Mouse (Mus musculus): ENCODE data around the gene Lgi2.

Lgi2 gene

GRCm38 (mm10) chr5:52565813-52566531 lies at the start of gene Lgi2:
Gene Lgi2, minus strand, starts transcription at chr5:52566462.
- DNase-seq = peak; percentile 43 to 60

DNA sequence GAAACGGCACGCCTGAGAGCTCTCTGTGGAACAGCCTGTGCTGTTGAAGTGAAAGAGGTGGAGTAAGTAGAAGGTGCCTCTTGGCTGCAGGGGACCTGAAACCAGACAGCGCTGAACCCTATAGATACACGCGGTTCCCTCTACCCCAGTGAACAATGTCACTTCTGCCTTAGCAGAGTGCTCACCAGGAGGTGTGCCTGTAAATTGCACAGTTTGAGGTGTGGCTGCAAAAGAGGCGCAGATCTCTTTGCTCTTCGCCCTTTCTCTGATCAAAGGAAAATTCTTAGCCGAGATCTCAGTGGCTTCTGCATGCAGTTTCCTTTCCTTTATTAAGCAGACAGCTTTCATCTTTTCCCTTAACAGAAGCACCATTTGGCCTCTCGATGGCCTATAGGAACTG lies 49.2 kb upstream of the Lgi2 start:
- DNase-seq = no peak

DNA sequence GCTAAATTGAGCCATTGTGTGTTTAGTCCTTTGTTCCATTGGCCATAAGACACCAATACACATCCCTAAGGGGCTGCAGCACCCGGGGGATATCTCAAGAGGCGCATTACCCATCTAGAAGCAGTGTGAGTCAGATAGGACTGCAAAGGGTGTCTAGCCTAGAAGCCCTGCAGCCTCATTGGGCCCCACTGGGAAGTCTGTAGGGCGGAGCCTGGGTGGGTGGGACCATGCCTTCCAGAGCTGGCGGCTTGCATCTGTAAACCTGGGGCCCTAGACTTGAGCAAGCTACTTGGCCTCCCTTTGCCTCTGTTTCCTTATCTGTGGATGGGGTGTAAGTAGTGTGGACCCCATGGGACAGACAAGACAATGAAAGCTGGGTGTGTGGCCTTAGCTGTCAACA lies 48.4 kb upstream of the Lgi2 start:
- no peak for DNase-seq

DNA sequence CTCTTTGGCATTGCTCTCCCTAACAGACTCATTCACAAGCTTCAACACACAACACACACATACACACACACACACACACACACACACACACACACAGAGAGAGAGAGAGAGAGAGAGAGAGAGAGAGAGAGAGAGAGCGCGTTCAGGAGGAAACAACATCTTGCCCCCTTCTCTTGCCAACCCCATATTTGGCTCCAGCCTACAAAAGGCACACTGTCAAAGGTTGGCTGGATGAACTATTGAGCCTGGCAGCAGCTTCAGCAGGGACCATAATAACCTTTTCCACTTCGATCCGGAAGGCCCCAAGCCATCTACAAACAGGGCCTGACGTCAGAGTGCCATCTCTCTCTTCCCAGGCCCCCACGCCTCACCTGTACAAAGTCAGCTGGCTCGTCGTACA lies 46.5 kb upstream of the Lgi2 start:
- no peak for DNase-seq

DNA sequence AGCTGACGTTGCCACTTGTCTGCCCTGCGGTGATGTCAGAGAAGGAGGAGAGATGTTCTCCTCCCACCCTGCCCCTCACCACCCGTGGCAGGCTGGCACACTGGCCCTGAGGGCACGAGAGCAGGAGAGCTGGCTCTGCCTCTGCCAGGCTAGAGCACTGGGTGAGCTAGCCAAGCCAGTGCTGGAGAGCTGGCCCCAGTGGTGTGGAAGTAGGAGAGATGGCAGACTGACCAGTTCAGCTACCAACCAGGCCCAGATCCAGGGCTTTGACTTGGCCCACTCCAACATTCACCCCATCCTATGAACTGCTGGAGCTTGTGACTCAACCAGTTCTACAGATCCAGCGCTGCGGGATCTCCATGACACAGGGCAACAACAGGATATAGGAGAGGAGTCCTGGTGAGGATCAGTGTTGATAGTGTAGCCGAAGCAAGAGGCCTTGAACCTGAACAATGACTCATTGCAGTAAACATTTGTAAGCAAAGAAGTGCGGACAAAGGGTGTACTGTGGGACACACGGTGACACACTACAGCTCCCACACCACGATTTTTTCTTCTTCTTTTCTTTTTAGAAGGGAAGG lies 45.1 kb upstream of the Lgi2 start:
- no peak for DNase-seq

- DNase-seq = no peak
These were observed 44.0 kb upstream of the Lgi2 start for GRCm38 (mm10) chr5:52610306-52610705.

DNA sequence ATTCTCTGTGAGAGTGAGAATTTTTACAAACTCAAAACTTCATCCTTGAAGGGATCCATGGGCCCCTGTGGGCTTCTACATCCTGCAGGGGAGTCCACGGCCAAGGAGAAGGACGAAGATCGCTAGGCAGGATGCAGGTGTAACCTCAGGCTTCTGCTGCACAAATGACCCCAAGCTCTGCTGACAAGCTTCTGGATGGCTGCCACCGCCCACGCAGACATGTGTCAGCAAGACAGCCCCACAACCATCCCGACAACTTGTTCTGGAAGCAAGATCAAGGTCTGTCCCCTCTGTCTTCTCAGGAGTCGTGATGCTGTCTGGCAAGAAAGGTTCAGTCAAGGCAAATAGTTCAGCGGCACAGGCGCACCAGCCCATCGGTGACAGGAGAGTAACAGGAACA lies 43.4 kb upstream of the Lgi2 start:
- DNase-seq = peak in 1 of 2 experiments; percentile 13

- DNase-seq = no peak
These were observed 38.4 kb upstream of the Lgi2 start for GRCm38 (mm10) chr5:52604582-52605041.

DNA sequence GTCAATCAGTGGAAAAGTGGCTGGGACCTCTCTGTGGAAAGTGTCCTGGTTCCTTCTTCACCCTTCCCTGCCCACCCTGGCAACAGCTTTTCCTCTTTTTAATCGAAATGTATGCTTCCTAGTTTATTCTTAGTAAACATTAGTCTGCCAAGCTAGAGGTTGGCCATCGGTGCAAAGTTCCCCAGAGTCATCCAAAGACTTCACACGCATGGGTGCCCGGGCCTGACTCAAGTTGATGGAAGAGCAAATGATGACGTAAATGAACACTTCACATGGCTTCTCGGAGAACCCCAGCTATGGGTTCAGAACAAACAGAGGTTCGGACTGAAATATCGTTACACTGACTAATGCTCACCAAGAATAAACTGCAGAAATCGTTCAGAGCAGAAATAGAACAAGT lies 24.4 kb upstream of the Lgi2 start:
- no peak for DNase-seq

GRCm38 (mm10) chr5:52588650-52589049 lies 22.4 kb upstream of the Lgi2 start:
- DNase-seq = no peak

DNA sequence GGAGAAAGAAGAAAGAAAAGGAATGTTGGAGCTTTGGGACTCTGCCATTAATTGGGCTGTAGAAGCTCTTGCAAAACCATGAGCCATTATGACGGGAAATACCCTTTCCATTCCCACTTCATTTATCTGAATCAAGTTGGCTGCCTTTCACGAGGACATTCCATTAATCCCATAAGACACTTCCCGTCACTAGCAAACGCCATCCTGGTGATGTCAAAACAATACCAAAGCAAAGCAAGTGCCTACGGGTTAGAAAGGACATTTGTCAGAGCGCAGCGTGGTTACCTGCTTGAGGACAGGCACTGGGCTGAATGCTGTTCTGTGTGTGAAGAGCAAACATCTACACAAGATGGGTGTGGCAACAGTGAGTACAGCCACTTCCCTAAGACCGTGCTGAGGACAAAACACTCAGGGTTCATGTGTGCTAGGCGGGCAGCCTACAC lies 21.1 kb upstream of the Lgi2 start:
- no peak for DNase-seq

GRCm38 (mm10) chr5:52572572-52572971 lies 6.3 kb upstream of the Lgi2 start:
- no peak for DNase-seq

DNA sequence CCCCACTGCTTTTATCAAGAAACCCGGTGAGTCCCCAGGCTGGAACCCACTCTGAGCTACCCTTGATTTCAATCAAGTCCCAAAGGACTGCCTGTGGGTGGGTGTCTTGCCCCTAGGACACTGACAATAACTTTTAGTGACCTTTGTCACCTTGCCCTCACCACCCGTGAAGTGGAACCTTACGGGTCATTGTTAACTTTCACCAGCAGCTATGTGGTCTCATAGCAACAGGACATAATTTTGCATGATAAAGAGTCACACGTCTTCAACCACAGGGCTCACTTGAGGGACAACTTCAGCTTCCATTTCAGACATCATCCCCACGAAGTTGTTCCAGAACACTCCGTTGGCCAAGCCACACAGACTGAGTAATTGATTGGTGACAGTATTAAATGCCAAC lies 4.5 kb upstream of the Lgi2 start:
- DNase-seq = no peak

GRCm38 (mm10) chr5:52565214-52565812 lies 949 bp downstream of the Lgi2 start:
- no peak for DNase-seq

DNA sequence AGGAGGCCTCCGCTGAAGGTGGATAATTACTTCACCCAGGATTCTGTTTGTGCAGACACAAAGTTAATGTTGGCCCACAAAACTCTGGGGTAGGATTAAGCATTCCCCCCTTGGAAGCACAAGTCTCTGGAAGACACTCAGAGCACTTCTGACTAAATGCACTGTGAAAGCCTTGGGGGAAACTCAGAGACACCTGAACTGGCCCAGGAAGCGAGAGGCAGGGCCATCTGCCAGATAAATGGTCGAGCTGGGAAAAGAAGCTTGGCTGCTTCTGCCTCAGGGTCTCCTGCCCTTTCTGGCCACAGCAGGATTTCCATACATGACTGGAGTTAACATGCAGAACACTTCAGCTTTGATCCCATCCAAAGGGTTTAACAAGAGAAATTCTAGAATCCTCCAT lies 1.9 kb downstream of the Lgi2 start:
- DNase-seq = no peak

GRCm38 (mm10) chr5:52560240-52560639 lies 6.0 kb downstream of the Lgi2 start:
- no peak for DNase-seq

GRCm38 (mm10) chr5:52555526-52555925 lies 10.7 kb downstream of the Lgi2 start:
- DNase-seq = no peak

DNA sequence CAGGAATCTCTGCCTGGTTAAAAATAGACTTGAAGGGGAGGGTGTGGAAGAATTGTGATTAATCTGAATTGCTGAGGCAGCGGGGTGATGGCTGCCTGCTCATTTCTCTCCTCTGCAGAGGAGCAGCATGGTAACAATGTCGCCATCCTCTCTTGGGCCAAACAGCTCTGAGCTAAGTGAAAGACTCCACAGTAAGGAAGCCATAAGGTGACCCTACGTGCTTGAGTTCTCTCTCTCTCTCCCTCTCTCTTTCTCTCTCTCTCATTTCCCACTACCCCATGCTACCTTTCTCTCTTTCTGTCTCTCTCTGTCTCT lies 15.0 kb downstream of the Lgi2 start:
- DNase-seq = no peak

GRCm38 (mm10) chr5:52550613-52551317 lies 15.5 kb downstream of the Lgi2 start:
- no peak for DNase-seq

- DNase-seq = peak in 1 of 2 experiments; percentile 29
These were observed 19.3 kb downstream of the Lgi2 start for GRCm38 (mm10) chr5:52546950-52547349.

GRCm38 (mm10) chr5:52543770-52544169 lies 22.5 kb downstream of the Lgi2 start:
- DNase-seq = no peak

DNA sequence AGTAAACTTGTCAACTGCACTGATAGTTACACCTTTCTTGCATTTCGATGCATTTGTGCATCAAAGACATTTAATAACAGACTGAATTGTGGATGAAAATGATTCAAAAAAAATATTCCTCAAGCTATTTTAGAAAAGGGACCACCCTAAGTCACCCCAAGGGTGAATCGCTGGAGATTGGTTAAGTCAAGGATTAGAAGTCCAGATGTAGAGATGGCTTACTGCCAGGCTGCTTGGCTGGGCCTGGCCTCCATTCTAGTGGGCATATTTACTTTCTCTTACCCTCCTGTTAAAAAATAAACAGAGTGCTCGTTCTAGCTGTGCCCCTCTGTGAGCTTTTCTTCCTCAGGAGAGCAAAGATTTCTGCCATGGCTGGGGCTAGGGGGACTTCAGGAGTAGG lies 26.1 kb downstream of the Lgi2 start:
- no peak for DNase-seq

DNA sequence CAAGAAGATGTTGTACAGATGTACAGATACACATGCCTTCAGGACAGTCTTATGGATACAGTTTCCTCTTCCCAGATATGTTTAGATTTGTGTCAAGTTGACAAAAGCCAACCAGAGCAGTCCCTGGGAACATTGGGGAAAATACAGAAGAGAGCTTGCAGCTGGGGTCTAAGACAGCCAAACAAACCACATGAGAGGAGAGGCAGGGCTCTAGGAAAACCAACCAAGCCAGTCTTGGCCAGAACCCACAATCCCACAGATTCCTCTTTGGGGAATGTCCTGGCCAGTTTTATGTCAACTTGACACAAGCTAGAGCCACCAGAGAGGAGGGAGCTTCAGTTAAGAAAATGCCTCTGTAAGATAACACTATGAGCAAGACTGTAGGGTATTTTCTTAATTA lies 26.8 kb downstream of the Lgi2 start:
- DNase-seq = no peak

- no peak for DNase-seq
These were observed 29.2 kb downstream of the Lgi2 start for GRCm38 (mm10) chr5:52537024-52537423.

Data from cerebellum, postnatal 36 days (tissue).